Comparison of ENCODE assay signal across 26 mouse cellular contexts in the genomic region with DNA sequence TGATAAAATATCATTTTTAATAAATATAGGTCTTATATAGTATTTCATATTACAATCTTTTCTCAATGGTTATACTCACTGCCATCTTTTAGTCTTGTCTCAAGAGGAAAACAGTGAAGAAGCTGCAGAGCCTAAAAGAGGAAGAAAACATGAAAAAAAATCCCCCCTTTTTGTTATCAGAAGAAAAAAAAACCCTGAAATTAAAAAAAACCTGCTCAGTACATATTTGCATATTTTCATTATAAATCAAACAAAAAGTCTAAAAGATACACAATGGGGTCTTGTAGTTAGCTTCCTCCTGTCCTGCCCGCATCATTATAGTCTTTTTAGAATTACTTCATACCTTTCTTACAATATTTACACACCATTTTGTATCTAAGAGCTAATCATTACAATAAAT. TPM values are rescaled to one million over a fixed set of nuclear protein-coding genes. Genes with fewer than 3 reads are reported as not detected.
"Had no signal": no experiment of that assay in that cellular context is flagged by ENCODE, and none has a peak within 500 bp of the region (broad histone marks: within the 10 kb centered on the region; RNA-seq: fewer than 3 reads in every experiment).

No protein-coding gene starts in this region.

- H3K4me2 ChIP-seq: embryonic facial prominence, embryonic 12.5 days; embryonic facial prominence, embryonic 13.5 days; embryonic facial prominence, embryonic 15.5 days; forebrain, embryonic 12.5 days; forebrain, embryonic 13.5 days; forebrain, embryonic 15.5 days had no signal

- H3K4me1 ChIP-seq: embryonic facial prominence, embryonic 10.5 days; embryonic facial prominence, embryonic 12.5 days; embryonic facial prominence, embryonic 13.5 days; embryonic facial prominence, embryonic 15.5 days; forebrain, embryonic 10.5 days; forebrain, embryonic 12.5 days; forebrain, embryonic 13.5 days; forebrain, embryonic 15.5 days; heart, embryonic 10.5 days had no signal

- H3K9ac ChIP-seq: embryonic facial prominence, embryonic 12.5 days; embryonic facial prominence, embryonic 13.5 days; embryonic facial prominence, embryonic 15.5 days; forebrain, embryonic 12.5 days; forebrain, embryonic 13.5 days; forebrain, embryonic 15.5 days; forebrain, postnatal 0 days had no signal

- H3K9me3 ChIP-seq: embryonic facial prominence, embryonic 10.5 days; embryonic facial prominence, embryonic 12.5 days; embryonic facial prominence, embryonic 13.5 days; embryonic facial prominence, embryonic 15.5 days; forebrain, embryonic 10.5 days; forebrain, embryonic 12.5 days; forebrain, embryonic 13.5 days; forebrain, embryonic 15.5 days; heart, embryonic 10.5 days had no signal

- H3K27me3 ChIP-seq: embryonic facial prominence, embryonic 12.5 days; embryonic facial prominence, embryonic 13.5 days; embryonic facial prominence, embryonic 15.5 days; forebrain, embryonic 12.5 days; forebrain, embryonic 13.5 days; forebrain, embryonic 15.5 days had no signal

- H3K27ac ChIP-seq: embryonic facial prominence, embryonic 10.5 days; embryonic facial prominence, embryonic 12.5 days; embryonic facial prominence, embryonic 13.5 days; embryonic facial prominence, embryonic 15.5 days; forebrain, embryonic 10.5 days; forebrain, embryonic 12.5 days; forebrain, embryonic 13.5 days; forebrain, embryonic 15.5 days; gastrocnemius, adult 2 months; heart, adult 2 months; heart, embryonic 10.5 days had no signal

- H3K4me3 ChIP-seq: embryonic facial prominence, embryonic 10.5 days; embryonic facial prominence, embryonic 12.5 days; embryonic facial prominence, embryonic 13.5 days; embryonic facial prominence, embryonic 15.5 days; erythroblast, embryonic 14.5 days; forebrain, embryonic 10.5 days; forebrain, embryonic 12.5 days; forebrain, embryonic 13.5 days; forebrain, embryonic 15.5 days; gastrocnemius, adult 2 months; heart, adult 2 months; heart, embryonic 10.5 days had no signal

- DNase-seq: cerebellum, adult 9-10 months; cerebellum, adult 9-11 months; cerebellum, postnatal 10 days; cerebellum, postnatal 36 days; embryo, embryonic 11 days; forebrain, postnatal 0 days; gastrocnemius, adult 2 months; gastrocnemius, postnatal 10 days; gastrocnemius, postnatal 14 days; gastrocnemius, postnatal 25 days; gastrocnemius, postnatal 36 days; heart, adult 11 months; heart, adult 18-20 months; heart, adult 2 months had no signal

RNA-seq across cellular contexts. Expression of a gene that starts 57.2 kb away (rescaled TPM):
- total RNA-seq: gastrocnemius, adult 18-20 months; gastrocnemius, adult 8-10 months had no signal
- polyA plus RNA-seq: embryonic facial prominence, embryonic 10.5 days; erythroblast, embryonic 14.5 days had no signal
